Mouse (Mus musculus) embryonic facial prominence, embryonic 15.5 days (tissue): ENCODE data around the gene Gm20388. TPM values are rescaled to one million over a fixed set of nuclear protein-coding genes. Genes with fewer than 3 reads are reported as not detected.
"Not testable (repeated sequence)": the region's sequence is repeated elsewhere in the genome, so short reads cannot be mapped to it uniquely, and the experiment has no call there.

ENCODE experiments used
- ATAC-seq: fragments of 200-750 bp; cut with Nextera tagmentation; 2 replicates; pipeline ENCODE4 v1.8.0; 2017; ENCODE audit warnings: low read depth, moderate TSS enrichment; ENCODE audit not compliant: insufficient number of reproducible peaks, low FRiP score, low TSS enrichment
- H3K27ac ChIP-seq: fragments of 300-500 bp; sonication (generic); replicated peaks from 2 replicates; pipeline ENCODE4 v1.5.1; 2015; ENCODE audit warnings: mild to moderate bottlenecking, inconsistent platforms
- H3K27me3 ChIP-seq: fragments of 300-500 bp; sonication (generic); 2 replicates; pipeline ENCODE4 v1.6.1; 2015; ENCODE audit warnings: inconsistent platforms
- H3K36me3 ChIP-seq: fragments of 300-500 bp; sonication (generic); 2 replicates; pipeline ENCODE4 v1.6.1; 2015; ENCODE audit warnings: mild to moderate bottlenecking, inconsistent platforms
- H3K4me1 ChIP-seq: fragments of 300-500 bp; sonication (generic); 2 replicates; pipeline ENCODE4 v1.6.1; 2015; ENCODE audit warnings: inconsistent platforms
- H3K4me2 ChIP-seq: fragments of 300-500 bp; sonication (generic); replicated peaks from 2 replicates; pipeline ENCODE4 v1.6.1; 2015; ENCODE audit warnings: mild to moderate bottlenecking, inconsistent platforms
- H3K4me3 ChIP-seq: fragments of 300-500 bp; sonication (generic); replicated peaks from 2 replicates; pipeline ENCODE4 v1.5.1; 2015; ENCODE audit warnings: mild to moderate bottlenecking, inconsistent platforms
- H3K9ac ChIP-seq: fragments of 300-500 bp; sonication (generic); 2 replicates; pipeline ENCODE4 v1.6.1; 2015; ENCODE audit warnings: inconsistent platforms
- H3K9me3 ChIP-seq: fragments of 300-500 bp; sonication (generic); replicated peaks from 2 replicates; pipeline ENCODE4 v1.6.1; 2016; ENCODE audit warnings: inconsistent platforms
- WGBS: fragments of 180-500 bp; shearing (Covaris S2); methylation state at CpG from one replicate; pipeline ENCODE4 v1.1.7; 2015; 5-methylcytosine and 5-hydroxymethylcytosine counted together
- polyA plus RNA-seq: library from polyadenylated mRNA; unstranded; fragments of >200 nt; fragmentation: Nextera tagmentation; extraction: Ambion mirVana; gene quantifications from 2 replicates; pipeline ENCODE4 v1.2.1, GENCODE M21; 2015

Gm20388 gene
- polyA plus RNA-seq, 1 experiment from 2014 or later: 8.0 TPM

DNA sequence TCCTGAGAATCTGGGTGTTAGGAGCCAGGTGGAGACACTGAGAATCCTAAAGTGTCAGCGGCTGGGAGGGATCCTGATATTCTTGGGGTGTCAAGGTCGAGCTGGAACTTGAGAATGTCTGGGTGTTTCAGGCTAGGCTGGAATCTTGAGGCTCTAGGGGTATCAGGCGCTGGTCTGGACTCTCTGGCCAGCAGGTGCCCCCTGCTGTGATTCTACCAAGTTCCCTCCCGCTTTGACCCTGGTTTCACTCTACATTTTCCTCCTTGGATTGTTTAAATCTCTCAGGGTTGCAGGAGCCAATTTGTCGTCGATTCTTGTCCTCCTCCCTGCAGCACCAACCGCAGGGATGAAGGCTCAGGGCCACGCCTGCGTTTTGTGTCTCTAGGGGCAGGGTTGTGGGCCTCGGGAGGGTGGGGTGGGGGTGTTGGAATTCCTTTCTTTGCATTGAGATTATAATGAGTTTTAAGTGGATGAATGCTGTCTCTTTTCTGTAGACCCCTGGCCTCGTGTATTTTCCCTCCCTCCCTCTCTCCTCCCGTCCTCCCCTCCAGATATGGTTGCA, 3895.8 kb downstream of the Gm20388 start:
- Histone ChIP-seq H3K27ac (peak overlapping the region; percentile 85), H3K36me3 (no peaks in the 10 kb centered on the region), H3K9ac (peak overlapping the region; percentile 78), H3K4me2 (peak overlapping the region; percentile 79), H3K4me1 (peaks cover 28% of the 10 kb centered on the region), H3K27me3 (no peaks in the 10 kb centered on the region), H3K9me3 (no peaks in the 10 kb centered on the region), H3K4me3 (peak overlapping the region; percentile 91)
- no peak for ATAC-seq
- 2% methylated on average over 12 of the region's 12 CpGs for WGBS

DNA sequence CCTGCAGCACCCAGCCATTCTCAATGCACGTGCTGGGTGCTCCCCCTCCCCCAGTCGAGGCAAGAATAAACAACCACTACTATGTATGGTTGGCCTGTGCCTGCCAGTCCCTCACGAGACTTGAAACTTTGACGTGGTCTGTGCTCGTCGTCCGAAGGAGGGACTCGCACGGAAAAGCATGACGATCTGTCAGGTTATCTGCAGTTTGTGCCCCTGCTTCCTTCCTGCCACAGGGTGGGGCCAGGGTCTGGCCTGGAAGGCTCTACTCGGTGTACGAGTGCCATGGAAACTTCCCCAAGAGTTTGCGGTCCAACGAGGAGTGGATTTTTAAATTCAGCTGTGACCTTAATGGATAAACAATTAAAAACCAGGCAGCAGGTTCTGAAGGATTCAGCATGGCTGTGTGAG, 3896.4 kb downstream of the Gm20388 start:
- 9% methylated on average over 14 of the region's 14 CpGs for WGBS
- Histone ChIP-seq H3K27me3 (no peaks in the 10 kb centered on the region), H3K36me3 (no peaks in the 10 kb centered on the region), H3K9me3 (no peaks in the 10 kb centered on the region), H3K4me2 (peak overlapping the region; percentile 79), H3K27ac (peak overlapping the region; percentile 39; the same call in 1 of the 2 replicates), H3K4me3 (peak overlapping the region; percentile 91), H3K9ac (no peak overlapping the region), H3K4me1 (peaks cover 28% of the 10 kb centered on the region)
- no peak for ATAC-seq

DNA sequence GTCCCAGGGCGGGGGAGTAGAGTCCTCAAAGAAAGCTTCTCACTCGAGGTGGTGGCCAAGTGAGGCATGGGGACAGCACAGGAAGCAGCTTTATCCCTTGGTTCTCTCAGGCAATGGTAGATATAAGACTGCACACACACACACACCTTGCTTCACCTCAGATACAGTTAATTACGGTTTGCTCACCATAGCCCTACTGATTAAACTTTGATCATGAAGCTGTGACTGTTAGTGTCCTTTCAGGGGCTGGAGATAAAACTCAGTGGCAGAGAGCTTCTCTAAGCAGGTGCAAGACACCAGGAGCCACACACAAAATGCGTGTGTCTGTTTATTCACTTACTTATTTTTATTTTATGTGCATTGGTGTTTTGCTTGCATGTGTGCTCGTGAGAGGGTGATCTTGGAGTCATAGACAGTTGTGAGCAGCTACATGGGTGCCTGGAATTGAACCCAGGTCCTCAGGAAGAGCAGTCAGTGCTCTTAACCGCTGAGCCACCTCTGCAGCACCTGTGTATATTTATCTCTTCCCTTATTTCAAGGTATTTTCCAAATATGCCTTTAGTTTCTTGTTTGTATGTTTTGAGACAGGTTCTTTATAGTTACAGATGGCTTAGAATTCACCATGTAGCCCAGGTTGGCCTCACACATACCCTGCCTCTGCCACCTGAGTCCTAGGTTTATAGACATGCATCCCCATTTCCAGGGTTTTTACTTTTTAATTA, 3897.4 kb downstream of the Gm20388 start:
- no peaks in the 10 kb centered on the region for H3K27me3 ChIP-seq
- no peaks in the 10 kb centered on the region for H3K9me3 ChIP-seq
- WGBS: 61% methylated on average over 6 of the region's 6 CpGs
- H3K36me3 ChIP-seq: no peaks in the 10 kb centered on the region
- peaks cover 28% of the 10 kb centered on the region for H3K4me1 ChIP-seq
- ATAC-seq: no peak
- H3K27ac ChIP-seq: no peak overlapping the region
- H3K9ac ChIP-seq: no peak overlapping the region
- peak overlapping the region; percentile 79; the same call in 1 of the 2 replicates for H3K4me2 ChIP-seq
- 0 out of 2 replicates have a peak overlapping the region, but pooled peaks have one; percentile 91 for H3K4me3 ChIP-seq

DNA sequence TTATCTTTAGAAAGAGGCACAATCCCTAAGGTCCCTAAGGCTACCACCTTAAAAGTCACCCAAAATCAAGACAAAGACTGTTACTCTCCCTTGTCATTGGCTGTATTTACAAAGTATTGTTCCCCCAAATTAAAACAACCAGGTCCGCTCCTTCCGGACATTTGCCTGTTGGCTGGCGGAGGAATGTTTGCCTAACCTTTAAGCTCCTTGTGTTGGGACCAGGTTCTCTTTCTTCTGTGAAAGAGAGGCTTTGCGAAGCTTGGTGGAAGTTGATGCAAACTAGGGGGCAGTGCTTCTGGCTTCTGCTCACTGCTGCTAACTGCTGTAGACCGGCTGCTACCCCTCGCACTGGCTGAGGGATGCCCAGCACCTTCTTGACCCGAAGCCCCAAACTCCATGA, 3898.0 kb downstream of the Gm20388 start:
- H3K27ac ChIP-seq: no peak overlapping the region
- no peaks in the 10 kb centered on the region for H3K9me3 ChIP-seq
- WGBS: 78% methylated on average over 7 of the region's 7 CpGs
- no peak overlapping the region for H3K9ac ChIP-seq
- H3K4me2 ChIP-seq: no peak overlapping the region
- no peaks in the 10 kb centered on the region for H3K36me3 ChIP-seq
- H3K4me1 ChIP-seq: peaks cover 34% of the 10 kb centered on the region
- no peak for ATAC-seq
- H3K27me3 ChIP-seq: no peaks in the 10 kb centered on the region
- no peak overlapping the region for H3K4me3 ChIP-seq

DNA sequence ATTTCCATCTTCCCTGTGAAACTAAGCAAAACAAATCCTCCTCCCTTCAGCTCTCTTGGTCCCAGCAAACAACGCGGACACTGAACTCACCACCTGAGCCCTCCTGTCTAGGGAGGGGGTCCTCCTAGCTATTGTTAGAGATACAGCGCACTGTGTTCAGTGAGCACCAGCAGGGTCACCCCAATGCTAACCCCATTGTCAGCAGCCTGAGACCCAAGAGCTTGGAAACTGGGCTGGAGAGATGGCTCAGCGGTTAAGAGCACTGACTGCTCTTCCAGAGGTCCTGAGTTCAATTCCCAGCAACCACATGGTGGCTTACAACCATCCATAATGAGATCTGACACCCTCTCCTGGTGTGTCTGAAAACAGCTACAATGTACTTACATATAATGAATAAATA, 3898.7 kb downstream of the Gm20388 start:
- H3K9ac ChIP-seq, H3K4me3 ChIP-seq, ATAC-seq, H3K36me3 ChIP-seq, H3K27ac ChIP-seq, H3K9me3 ChIP-seq, H3K4me2 ChIP-seq, H3K27me3 ChIP-seq: not testable (repeated sequence)
- H3K4me1 ChIP-seq: peaks cover 35% of the 10 kb centered on the region
- 90% methylated on average over 4 of the region's 4 CpGs for WGBS

DNA sequence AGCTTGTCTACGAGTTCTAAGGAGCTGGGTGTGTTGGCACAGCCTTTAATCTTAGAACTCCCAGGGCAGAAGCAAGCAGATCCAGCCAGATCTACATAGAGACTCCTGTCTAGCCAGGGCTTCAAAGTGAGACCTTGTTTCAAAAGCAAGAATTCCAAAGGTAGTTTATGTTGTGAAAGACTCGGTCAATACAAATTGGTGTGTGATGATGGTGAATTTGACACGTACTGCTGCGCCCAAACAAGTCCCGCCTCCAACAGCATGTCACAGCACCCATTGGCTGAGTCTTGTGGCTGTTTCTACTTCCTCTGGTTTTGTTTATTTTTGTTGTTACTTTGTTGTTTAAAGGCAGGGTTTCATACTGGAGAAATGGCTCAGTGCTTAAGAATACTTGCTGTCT, 3901.6 kb downstream of the Gm20388 start:
- Histone ChIP-seq H3K27ac (no peak overlapping the region), H3K4me1 (peaks cover 16% of the 10 kb centered on the region), H3K27me3 (no peaks in the 10 kb centered on the region), H3K4me2 (no peak overlapping the region), H3K36me3 (peaks cover 5% of the 10 kb centered on the region; the same call in 1 of the 2 replicates), H3K9ac (no peak overlapping the region), H3K9me3 (no peaks in the 10 kb centered on the region), H3K4me3 (no peak overlapping the region)
- ATAC-seq: no peak
- 85% methylated on average over 5 of the region's 5 CpGs for WGBS

DNA sequence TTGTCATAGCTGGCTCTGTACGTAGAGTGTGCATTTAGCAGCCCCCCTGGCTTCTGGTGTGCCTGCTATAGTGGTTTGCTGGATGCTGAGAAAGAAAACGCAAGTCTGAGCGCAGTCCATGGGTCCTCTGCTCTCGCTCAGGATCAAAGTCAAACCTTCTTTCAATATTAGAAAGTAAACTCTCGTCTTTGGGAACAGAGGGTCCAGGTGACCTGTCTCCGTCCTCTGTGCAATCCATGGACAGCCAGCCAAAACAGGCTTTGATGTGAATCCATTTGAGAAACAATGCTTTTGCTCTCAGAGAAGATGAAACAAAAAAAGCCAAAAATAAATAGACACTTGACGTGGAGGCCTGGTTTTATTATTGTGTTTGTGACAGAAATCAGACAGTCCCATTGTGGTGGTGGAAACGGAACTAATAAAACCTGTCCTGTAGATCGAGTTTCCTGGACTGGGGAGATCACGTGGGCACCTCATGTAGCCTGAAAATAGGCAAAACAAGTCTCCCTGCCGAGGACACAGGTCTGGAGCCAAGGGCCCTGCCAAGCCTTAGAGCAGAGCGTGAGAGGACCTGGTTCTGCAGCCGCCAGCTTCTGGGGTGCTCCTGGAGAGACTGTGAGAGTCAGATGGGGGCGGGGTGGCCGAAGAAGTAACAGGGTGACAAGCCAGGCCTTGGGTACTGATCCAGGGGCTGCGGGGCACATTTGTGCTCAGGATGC, 3902.7 kb downstream of the Gm20388 start:
- Histone ChIP-seq H3K36me3 (peaks cover 5% of the 10 kb centered on the region; the same call in 1 of the 2 replicates), H3K4me3 (no peak overlapping the region), H3K27ac (no peak overlapping the region), H3K9ac (no peak overlapping the region), H3K4me2 (no peak overlapping the region), H3K9me3 (no peaks in the 10 kb centered on the region), H3K27me3 (no peaks in the 10 kb centered on the region), H3K4me1 (peaks cover 7% of the 10 kb centered on the region; the same call in 1 of the 2 replicates)
- 64% methylated on average over 16 of the region's 16 CpGs for WGBS
- no peak for ATAC-seq

DNA sequence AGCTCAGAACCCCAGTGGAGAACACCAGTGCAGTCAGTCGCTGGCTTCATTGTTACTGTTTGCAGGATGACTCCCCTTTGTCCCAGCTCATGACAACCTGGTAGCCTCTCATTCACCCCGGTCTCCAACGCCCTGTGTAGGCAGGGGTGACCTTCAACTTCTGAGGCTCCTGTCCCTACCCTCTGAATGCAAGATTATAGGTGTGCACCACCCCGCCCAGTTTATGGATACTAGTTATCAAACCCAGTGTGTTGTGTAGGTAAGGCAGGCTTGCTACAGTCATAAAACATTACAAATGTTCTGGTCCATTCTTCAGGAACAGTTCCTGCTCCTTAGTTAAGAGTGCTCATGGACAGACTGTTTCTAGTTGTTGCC, 3903.2 kb downstream of the Gm20388 start:
- 84% methylated on average over 4 of the region's 4 CpGs for WGBS
- Histone ChIP-seq H3K4me3 (no peak overlapping the region), H3K36me3 (peaks cover 5% of the 10 kb centered on the region; the same call in 1 of the 2 replicates), H3K27ac (no peak overlapping the region), H3K4me2 (no peak overlapping the region), H3K9me3 (no peaks in the 10 kb centered on the region), H3K4me1 (peaks cover 7% of the 10 kb centered on the region; the same call in 1 of the 2 replicates), H3K27me3 (no peaks in the 10 kb centered on the region), H3K9ac (no peak overlapping the region)
- ATAC-seq: no peak

DNA sequence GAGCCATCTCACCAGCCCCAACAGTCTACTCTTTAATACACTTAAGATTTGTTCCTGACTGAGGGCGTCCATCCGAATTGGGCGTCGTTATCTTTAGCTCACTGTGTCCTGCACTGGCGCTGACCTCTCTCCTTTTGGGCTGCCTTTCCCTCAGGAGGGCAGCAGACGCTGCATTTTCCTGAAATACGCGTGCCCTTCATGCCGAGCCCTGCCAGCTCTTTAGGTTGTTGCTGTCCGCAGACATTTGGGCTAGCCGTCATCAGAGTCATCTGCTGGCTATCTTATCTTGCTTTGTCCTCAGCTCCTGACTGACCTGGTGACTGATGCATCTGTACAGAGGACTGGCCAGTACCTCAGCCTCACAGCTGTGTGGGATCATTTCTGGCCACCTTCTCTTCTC, 3904.7 kb downstream of the Gm20388 start:
- Histone ChIP-seq H3K4me2 (no peak overlapping the region), H3K36me3 (peaks cover 6% of the 10 kb centered on the region; the same call in 1 of the 2 replicates), H3K27me3 (no peaks in the 10 kb centered on the region), H3K4me3 (no peak overlapping the region), H3K27ac (no peak overlapping the region), H3K9ac (no peak overlapping the region), H3K4me1 (peaks cover 7% of the 10 kb centered on the region; the same call in 1 of the 2 replicates), H3K9me3 (no peaks in the 10 kb centered on the region)
- 91% methylated on average over 11 of the region's 11 CpGs for WGBS
- no peak for ATAC-seq

DNA sequence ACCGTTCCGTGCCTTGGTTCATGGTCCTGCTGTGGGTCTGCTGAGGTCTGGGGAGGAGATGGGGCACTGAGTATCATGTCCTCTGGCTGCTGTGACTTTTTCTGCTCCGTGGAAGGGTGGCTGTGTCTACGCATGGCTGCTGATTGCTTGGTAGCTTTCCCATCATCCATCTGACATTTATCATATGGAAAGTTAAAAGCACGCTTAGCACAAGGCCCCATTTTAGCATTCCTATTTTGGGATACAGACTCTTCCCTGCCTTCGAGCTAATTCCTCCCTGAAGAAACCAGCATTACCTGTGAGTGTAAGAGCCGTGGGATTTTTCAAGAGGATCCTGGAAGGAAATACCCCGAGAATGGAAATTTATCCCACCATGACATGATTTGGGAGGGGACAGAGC, 3906.3 kb downstream of the Gm20388 start:
- Histone ChIP-seq H3K4me1 (peaks cover 7% of the 10 kb centered on the region; the same call in 1 of the 2 replicates), H3K9me3 (no peaks in the 10 kb centered on the region), H3K9ac (no peak overlapping the region), H3K4me3 (no peak overlapping the region), H3K27me3 (no peaks in the 10 kb centered on the region), H3K4me2 (no peak overlapping the region), H3K36me3 (peaks cover 9% of the 10 kb centered on the region; the same call in 1 of the 2 replicates), H3K27ac (no peak overlapping the region)
- no peak for ATAC-seq
- 78% methylated on average over 8 of the region's 8 CpGs for WGBS

DNA sequence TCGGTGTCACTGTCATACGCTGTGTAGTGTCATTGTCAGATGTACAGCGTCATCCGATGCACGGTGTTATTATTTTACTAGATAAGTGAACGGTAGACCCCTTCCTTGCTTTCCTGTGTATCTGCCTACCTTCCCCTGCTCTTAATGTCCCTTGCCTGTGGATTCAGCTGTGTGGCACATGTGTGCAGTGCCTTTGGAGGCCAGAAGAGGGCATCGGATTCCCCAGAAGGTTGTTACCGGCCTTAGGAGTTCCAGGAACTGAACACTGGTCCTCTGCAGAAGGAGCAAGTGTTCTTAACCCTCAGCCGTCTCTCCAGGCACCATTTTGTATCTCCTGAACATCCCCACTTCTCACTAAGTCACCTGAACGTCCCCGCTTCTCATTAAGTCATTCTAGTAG, 3907.1 kb downstream of the Gm20388 start:
- ATAC-seq: no peak

More for the DNA sequence above, 3907.1 kb downstream of the Gm20388 start:
- H3K9ac ChIP-seq: no peak overlapping the region
- H3K36me3 ChIP-seq: peaks cover 10% of the 10 kb centered on the region
- H3K27me3 ChIP-seq: no peaks in the 10 kb centered on the region
- H3K4me3 ChIP-seq: no peak overlapping the region
- no peak overlapping the region for H3K4me2 ChIP-seq
- H3K27ac ChIP-seq: no peak overlapping the region
- H3K9me3 ChIP-seq: no peaks in the 10 kb centered on the region
- peaks cover 7% of the 10 kb centered on the region; the same call in 1 of the 2 replicates for H3K4me1 ChIP-seq
- WGBS: 90% methylated on average over 11 of the region's 11 CpGs
